Mouse (Mus musculus) granulocyte monocyte progenitor cell, adult 5-6 weeks (primary cell): Measurements from ENCODE around the gene Gpr39. TPM values are rescaled to one million over a fixed set of nuclear protein-coding genes. Genes with fewer than 3 reads are reported as not detected.

ENCODE experiments used
- ATAC-seq: replicated peaks from 2 replicates; pipeline ENCODE4 v1.8.0; 2016; ENCODE audit warnings: mild to moderate bottlenecking, moderate TSS enrichment, inconsistent platforms; ENCODE audit not compliant: poor library complexity, severe bottlenecking
- total RNA-seq, 2 experiments: library from RNA; stranded (forward) in 1 of 2; stranded (reverse) in 1 of 2; fragments of 200-712, 200-1000 nt in 1 of 2; fragments of >200 nt in 1 of 2; fragmentation: Nextera tagmentation in 1 of 2; gene quantifications; 2 replicates each; pipeline ENCODE4 v1.2.3; 2014 to 2017

Gpr39 gene
- total RNA-seq, 2 experiments from 2014 or later: not detected

DNA sequence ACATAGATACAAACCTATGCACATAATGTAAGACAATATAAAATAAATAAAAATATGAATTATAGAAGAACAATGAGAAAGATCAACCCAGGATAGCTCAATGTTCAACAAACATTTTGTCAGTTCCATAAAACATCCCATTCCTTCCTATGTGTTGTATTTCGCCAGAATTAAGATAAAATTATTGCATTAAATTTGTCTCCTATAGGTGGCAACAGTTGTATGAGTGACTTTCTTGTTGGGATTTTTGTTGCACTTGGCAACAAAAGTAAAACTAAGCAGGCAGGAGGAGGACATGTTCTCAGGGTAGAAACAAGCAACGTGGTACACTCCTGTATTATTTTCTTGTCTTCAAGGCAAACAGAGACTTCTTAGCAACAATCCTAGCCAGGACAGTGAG is 246.3 kb downstream of the Gpr39 start:
- no peak for ATAC-seq

Other genes starting within 250 kb of the Gpr39 start
- 426 TPM in 2 replicates for gene Actr3, start 241.3 kb upstream of the Gpr39 start, total RNA-seq (2014; fragmentation: Nextera tagmentation)
- gene Actr3, start 241.3 kb upstream of the Gpr39 start, total RNA-seq (2017): 889 and 988 TPM in 2 replicates
- 7.8 and 17.7 TPM in 2 replicates for gene Slc35f5, start 116.4 kb upstream of the Gpr39 start, total RNA-seq (2014; fragmentation: Nextera tagmentation)
- gene Slc35f5, start 116.4 kb upstream of the Gpr39 start, total RNA-seq (2017): 7.4 and 9.4 TPM in 2 replicates
- not detected in 2 replicates for gene Lypd1, start 236.1 kb downstream of the Gpr39 start, total RNA-seq (2014; fragmentation: Nextera tagmentation)
- 0.15 TPM in 1 of 2 replicates, not detected in the other for gene Lypd1, start 236.1 kb downstream of the Gpr39 start, total RNA-seq (2017)